12 mouse cellular contexts compared by ENCODE assay signal in genomic region chr10:37275857-37276256, GRCm38 (mm10).
"Had no signal": no experiment of that assay in that cellular context is flagged by ENCODE, and none has a peak within 500 bp of the region (broad histone marks: within the 10 kb centered on the region; RNA-seq: fewer than 3 reads in every experiment).

No protein-coding gene starts in this region.

- H3K27ac ChIP-seq: intestine, embryonic 15.5 days; left cerebral cortex, adult 2 months; limb, embryonic 10.5 days; lung, embryonic 15.5 days; midbrain, embryonic 12.5 days; neural tube, embryonic 13.5 days had no signal

- DNase-seq: kidney, adult 18-20 months; kidney, postnatal 10 days; retina, postnatal 1 day; thymus, adult 18-20 months; thymus, postnatal 25 days had no signal

- H3K4me1 ChIP-seq: intestine, embryonic 15.5 days; limb, embryonic 10.5 days; midbrain, embryonic 12.5 days; neural tube, embryonic 13.5 days had no signal

- ATAC-seq: midbrain, embryonic 16.5 days had no signal

- H3K4me2 ChIP-seq: intestine, embryonic 15.5 days; lung, embryonic 15.5 days; midbrain, embryonic 12.5 days; neural tube, embryonic 13.5 days had no signal

- H3K9me3 ChIP-seq: intestine, embryonic 15.5 days; limb, embryonic 10.5 days; lung, embryonic 15.5 days; midbrain, embryonic 12.5 days; neural tube, embryonic 13.5 days had no signal

- H3K27me3 ChIP-seq: intestine, embryonic 15.5 days; lung, embryonic 15.5 days; midbrain, embryonic 12.5 days; neural tube, embryonic 13.5 days had no signal

- H3K36me3 ChIP-seq: intestine, embryonic 15.5 days; limb, embryonic 10.5 days; lung, embryonic 15.5 days; midbrain, embryonic 12.5 days; neural tube, embryonic 13.5 days had no signal

- H3K9ac ChIP-seq: intestine, embryonic 15.5 days; lung, embryonic 15.5 days; midbrain, embryonic 12.5 days; neural tube, embryonic 13.5 days had no signal

- H3K4me3 ChIP-seq: intestine, embryonic 15.5 days; left cerebral cortex, adult 2 months; limb, embryonic 10.5 days; lung, embryonic 15.5 days; midbrain, embryonic 12.5 days; neural tube, embryonic 13.5 days had no signal
